Mouse (Mus musculus) ES-Bruce4 (cell line): ENCODE results near the gene Mmp10. TPM values are rescaled to one million over a fixed set of nuclear protein-coding genes. Genes with fewer than 3 reads are reported as not detected.

Source experiments
- H3K27ac ChIP-seq: 2 replicates; pipeline ENCODE4 v1.5.1; 2012; ENCODE audit warnings: low read length, inconsistent platforms; ENCODE audit not compliant: insufficient read depth
- H3K27me3 ChIP-seq: 2 replicates; pipeline ENCODE4 v1.6.1; 2012; ENCODE audit warnings: mild to moderate bottlenecking, low read length, inconsistent platforms; ENCODE audit not compliant: control insufficient read depth, poor library complexity, insufficient read depth, severe bottlenecking
- H3K36me3 ChIP-seq: 2 replicates; pipeline ENCODE4 v1.6.1; 2012; ENCODE audit warnings: inconsistent platforms, mild to moderate bottlenecking, low read length, moderate library complexity; ENCODE audit not compliant: control insufficient read depth, poor library complexity, insufficient read depth, severe bottlenecking
- H3K4me1 ChIP-seq: one replicate; pipeline ENCODE4 v1.8.1; 2011; ENCODE audit warnings: low read length; ENCODE audit not compliant: control insufficient read depth, insufficient read depth
- H3K4me3 ChIP-seq: 2 replicates; pipeline ENCODE4 v1.5.1; 2011; ENCODE audit warnings: low read depth, mild to moderate bottlenecking, low read length
- H3K9ac ChIP-seq: 2 replicates; pipeline ENCODE4 v1.6.1; 2012; ENCODE audit warnings: low read depth, mild to moderate bottlenecking, inconsistent platforms; ENCODE audit not compliant: poor library complexity, severe bottlenecking
- H3K9me3 ChIP-seq: replicated peaks from 2 replicates; pipeline ENCODE4 v1.6.1; 2012; ENCODE audit warnings: mild to moderate bottlenecking, low read length, inconsistent platforms; ENCODE audit not compliant: control insufficient read depth, poor library complexity, insufficient read depth, severe bottlenecking
- CTCF ChIP-seq: IDR thresholded peaks from one replicate; pipeline ENCODE4 v1.8.1; 2011; ENCODE audit warnings: low read depth, low read length
- EP300 ChIP-seq: IDR thresholded peaks from 2 replicates; pipeline ENCODE4 v1.6.1; 2011; ENCODE audit warnings: low read depth, low read length; ENCODE audit not compliant: insufficient read depth
- POLR2A ChIP-seq: IDR thresholded peaks from one replicate; pipeline ENCODE4 v1.8.1; 2011; ENCODE audit warnings: low read length; ENCODE audit not compliant: insufficient read depth
- polyA plus RNA-seq: library from polyadenylated mRNA; stranded (reverse); fragments of >200 nt; gene quantifications from 2 replicates; pipeline ENCODE4 v1.2.4, GENCODE M21; 2011; ENCODE audit warnings: low read depth; ENCODE audit not compliant: missing spikeins, insufficient read depth, insufficient read length

The Mmp10 gene
- polyA plus RNA-seq, 1 experiment: not detected

DNA sequence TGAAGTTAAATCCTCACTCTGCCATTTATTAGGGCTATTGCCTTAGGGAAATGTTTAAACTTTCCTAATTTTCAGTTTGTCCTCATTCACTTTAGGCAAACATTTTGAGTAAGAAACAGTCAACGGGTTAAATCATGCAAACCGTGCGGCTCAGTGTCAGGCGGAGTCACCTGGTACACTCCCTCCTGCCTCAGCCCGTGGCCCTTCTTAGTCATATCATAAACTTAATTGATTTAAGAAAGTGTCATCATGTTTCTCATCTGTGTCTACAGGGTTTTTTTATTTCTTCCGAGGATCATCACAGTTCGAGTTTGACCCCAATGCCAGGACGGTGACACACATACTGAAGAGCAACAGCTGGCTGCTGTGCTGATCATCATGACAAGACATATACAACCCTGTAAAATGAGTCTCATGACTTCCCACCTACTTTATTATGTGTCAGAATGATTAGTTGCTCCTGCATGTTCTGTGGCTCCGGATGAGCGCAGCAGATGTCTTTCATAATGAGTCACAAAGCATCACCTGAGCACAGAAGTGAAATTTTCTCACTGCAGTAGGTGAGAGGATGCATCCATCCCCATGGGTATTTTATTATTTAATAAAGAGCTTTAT is 7.6 kb downstream of the Mmp10 start:
- Histone ChIP-seq H3K27me3 (no peaks in the 10 kb centered on the region), H3K36me3 (no peaks in the 10 kb centered on the region), H3K9ac (no peak overlapping the region), H3K4me1 (no peaks in the 10 kb centered on the region), H3K9me3 (no peaks in the 10 kb centered on the region), H3K4me3 (no peak overlapping the region), H3K27ac (no peak overlapping the region)
- TF ChIP-seq EP300: no peak
- TF ChIP-seq POLR2A: no peak
- TF ChIP-seq CTCF: no peak

DNA sequence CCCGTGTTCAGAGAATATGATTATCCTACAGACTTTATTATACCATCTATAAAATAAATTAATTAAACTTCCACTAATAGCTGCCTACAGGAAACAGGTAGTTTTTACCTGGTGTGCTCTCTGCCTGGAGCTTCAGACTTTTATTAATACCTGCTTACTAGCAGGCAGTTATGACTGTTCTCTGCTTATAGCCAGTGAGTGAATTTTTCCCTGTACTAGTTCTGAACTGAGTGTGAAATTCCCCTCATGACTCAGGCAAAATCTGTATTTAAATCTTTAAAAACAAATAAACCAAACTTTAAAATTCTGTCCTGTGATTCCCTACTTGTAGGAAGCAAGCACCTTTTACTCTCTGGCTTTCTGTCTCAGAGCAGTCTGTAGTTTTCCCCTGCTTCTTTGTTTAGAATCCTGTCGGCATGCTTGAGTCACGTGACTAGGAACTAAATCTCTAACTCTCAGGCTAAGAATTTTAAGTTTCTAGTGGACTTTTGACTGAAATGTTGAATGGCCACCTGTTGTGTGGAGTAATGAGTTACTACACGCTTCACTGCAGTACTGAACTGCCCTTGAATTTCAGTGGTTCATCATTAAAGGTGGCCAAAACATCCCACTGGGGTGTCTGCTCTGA is 15.9 kb downstream of the Mmp10 start:
- TF ChIP-seq EP300: no peak
- TF ChIP-seq POLR2A: no peak
- TF ChIP-seq CTCF: no peak
- H3K9me3 ChIP-seq: no peaks in the 10 kb centered on the region
- H3K9ac ChIP-seq: no peak overlapping the region
- no peaks in the 10 kb centered on the region for H3K36me3 ChIP-seq
- no peak overlapping the region for H3K27ac ChIP-seq
- H3K4me1 ChIP-seq: no peaks in the 10 kb centered on the region
- no peak overlapping the region for H3K4me3 ChIP-seq
- no peaks in the 10 kb centered on the region for H3K27me3 ChIP-seq

DNA sequence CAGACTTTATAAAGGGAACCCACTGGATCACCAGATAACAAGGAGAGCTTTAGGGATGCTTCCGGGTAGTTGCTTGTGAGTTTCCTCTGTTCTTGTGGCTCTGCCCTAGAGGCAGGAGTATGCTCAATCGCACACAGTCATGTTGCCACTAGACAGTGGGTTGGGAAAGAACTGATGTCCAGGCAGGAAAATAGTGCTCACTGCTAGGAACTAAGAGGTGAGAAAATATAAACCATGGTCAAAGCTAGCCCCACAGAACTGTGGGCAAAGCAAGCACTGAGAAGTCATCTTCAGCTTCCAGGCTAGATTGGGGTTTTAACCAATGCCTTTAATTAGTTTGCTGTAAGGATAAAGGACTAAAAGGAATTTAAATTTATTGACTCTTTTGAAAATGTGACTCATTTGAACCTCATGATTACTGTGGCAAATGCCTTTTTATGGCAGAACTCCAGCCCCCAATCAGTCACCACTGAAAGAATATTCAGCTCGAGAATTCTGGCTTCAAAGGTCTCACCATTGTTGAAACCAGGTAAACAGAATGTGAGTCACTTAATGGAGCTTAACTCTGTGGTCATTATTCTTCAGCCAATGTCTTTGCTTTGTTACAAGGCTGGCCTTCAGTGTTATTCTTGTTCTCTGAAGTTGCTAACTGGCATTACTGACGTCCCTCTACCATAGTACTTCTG is 24.2 kb downstream of the Mmp10 start:
- Histone ChIP-seq H3K4me3 (no peak overlapping the region), H3K27ac (no peak overlapping the region), H3K36me3 (no peaks in the 10 kb centered on the region), H3K9ac (no peak overlapping the region), H3K4me1 (no peaks in the 10 kb centered on the region), H3K27me3 (no peaks in the 10 kb centered on the region), H3K9me3 (no peaks in the 10 kb centered on the region)
- TF ChIP-seq POLR2A (no peak), EP300 (no peak), CTCF (no peak)

DNA sequence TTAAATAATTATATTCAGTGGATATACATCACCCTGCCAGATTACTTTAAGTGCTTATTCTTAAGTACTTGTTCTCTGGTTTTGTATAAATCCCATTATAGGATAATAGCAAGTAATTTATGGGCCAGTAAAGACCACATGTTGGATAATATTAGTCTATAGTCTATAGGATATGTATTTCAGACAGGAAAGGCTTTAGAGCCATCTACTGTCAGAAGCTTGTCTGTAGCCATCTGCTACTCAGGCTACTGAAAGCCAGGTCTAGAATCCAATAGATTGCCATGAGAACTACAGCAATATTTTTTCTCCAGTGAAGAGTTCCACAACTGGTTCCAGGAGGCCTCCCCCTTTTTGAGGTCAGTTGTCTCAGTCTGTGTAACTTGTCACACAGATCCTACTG is 40.6 kb downstream of the Mmp10 start:
- Histone ChIP-seq H3K27me3 (no peaks in the 10 kb centered on the region), H3K9me3 (no peaks in the 10 kb centered on the region), H3K36me3 (no peaks in the 10 kb centered on the region), H3K4me1 (no peaks in the 10 kb centered on the region), H3K4me3 (no peak overlapping the region), H3K27ac (no peak overlapping the region), H3K9ac (no peak overlapping the region)
- TF ChIP-seq POLR2A: no peak
- no peak for TF ChIP-seq EP300
- TF ChIP-seq CTCF: no peak

DNA sequence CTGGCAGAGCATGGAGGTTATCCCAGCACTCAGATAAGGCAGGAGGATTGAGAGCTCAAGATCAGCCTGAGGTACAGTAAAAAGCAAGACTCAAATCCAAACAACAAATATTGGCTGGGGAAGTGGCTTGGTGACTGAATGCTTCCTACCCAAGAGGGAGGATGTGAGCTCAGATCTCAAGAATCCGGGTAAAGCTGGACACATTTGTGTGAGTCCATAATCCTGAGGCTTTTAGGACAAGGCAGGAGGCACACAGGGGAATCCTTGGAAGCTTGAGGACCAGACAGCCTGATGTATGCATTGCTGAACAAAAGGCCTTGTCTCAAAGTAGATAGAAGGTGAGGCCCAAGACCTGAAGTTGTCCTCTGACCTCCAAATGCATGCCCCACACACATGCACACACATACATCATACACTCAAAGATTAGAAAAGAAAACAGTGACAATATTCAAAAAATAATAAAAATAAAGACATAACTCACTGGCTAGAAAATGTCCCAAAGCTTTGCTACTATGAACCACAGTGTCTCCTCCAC is 42.8 kb downstream of the Mmp10 start:
- H3K4me1 ChIP-seq: no peaks in the 10 kb centered on the region
- TF ChIP-seq EP300: no peak

DNA sequence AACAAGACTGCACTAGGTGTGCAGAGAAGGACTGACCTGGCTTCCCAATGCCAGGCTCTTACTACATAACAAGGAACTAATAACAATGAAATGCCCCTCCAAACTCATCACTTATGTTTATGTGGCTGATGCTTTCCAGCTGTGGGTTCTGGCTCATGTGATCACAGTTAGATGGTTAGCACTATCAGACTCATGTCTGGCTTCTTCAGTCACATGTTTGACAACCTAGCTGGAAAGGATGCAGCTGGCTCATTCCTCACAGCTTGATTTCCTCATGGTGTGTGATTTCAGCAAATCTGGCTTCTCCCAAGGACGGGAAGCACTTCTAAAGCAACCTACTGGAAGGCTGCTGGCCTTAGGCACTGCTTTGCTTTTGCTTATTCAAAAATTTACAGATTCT is 43.3 kb downstream of the Mmp10 start:
- Histone ChIP-seq H3K27ac (no peak overlapping the region), H3K36me3 (no peaks in the 10 kb centered on the region), H3K9ac (no peak overlapping the region), H3K4me3 (no peak overlapping the region), H3K9me3 (no peaks in the 10 kb centered on the region), H3K27me3 (no peaks in the 10 kb centered on the region), H3K4me1 (no peaks in the 10 kb centered on the region)
- TF ChIP-seq CTCF: no peak
- no peak for TF ChIP-seq EP300
- TF ChIP-seq POLR2A: no peak

More for the DNA sequence above, 42.8 kb downstream of the Mmp10 start:
- Histone ChIP-seq H3K27me3 (no peaks in the 10 kb centered on the region), H3K27ac (no peak overlapping the region), H3K9ac (no peak overlapping the region), H3K4me3 (no peak overlapping the region), H3K9me3 (no peaks in the 10 kb centered on the region), H3K36me3 (no peaks in the 10 kb centered on the region)
